In the genomic region with DNA sequence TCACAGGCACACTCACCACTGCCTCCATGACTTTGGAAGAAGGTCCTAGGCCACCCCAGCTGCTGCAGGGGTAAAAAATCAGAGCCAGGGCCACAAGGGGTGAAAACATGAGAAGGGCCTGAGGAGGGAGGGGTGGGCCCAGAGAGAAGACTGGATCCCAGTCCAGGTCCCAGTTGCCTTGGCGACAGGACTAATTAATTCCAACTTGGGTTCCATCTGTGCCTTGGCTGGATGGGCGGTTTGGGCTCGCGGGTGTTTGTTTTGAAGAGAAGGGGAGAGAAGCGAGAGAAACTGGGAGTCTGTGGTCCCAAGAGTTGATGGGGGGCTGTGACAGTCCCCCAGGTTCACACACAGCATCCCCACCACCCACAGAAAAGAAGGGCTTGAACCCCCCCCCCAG, we compare ENCODE assay signal across 18 mouse cellular contexts. TPM values are rescaled to one million over a fixed set of nuclear protein-coding genes. Genes with fewer than 3 reads are reported as not detected.
DNase-seq lines count a peak whose midpoint lies in the region; ATAC-seq and TF ChIP-seq lines count a peak whose summit lies in the region.
"Had no signal": no experiment of that assay in that cellular context is flagged by ENCODE, and none has a peak within 500 bp of the region (broad histone marks: within the 10 kb centered on the region; RNA-seq: fewer than 3 reads in every experiment).

No protein-coding gene starts in this region.

- no peak overlapping the region for H3K4me2 ChIP-seq in midbrain, embryonic 13.5 days (replicated peaks)
- no peak overlapping the region for H3K4me2 ChIP-seq in midbrain, embryonic 15.5 days
- H3K4me2 ChIP-seq in forebrain, embryonic 15.5 days (replicated peaks): peak overlapping the region; percentile 12; the same call in 1 of the 2 replicates
- no peak overlapping the region for H3K4me2 ChIP-seq in lung, postnatal 0 days (replicated peaks; ENCODE audit: low read depth, low read length)
- H3K4me2 ChIP-seq: limb, embryonic 13.5 days; stomach, embryonic 15.5 days had no signal

- 26% methylated on average over 5 of the region's 5 CpGs for WGBS in midbrain, embryonic 13.5 days
- 15% methylated on average over 5 of the region's 5 CpGs for WGBS in midbrain, embryonic 15.5 days
- 7% methylated on average over 5 of the region's 5 CpGs for WGBS in forebrain, embryonic 15.5 days
- WGBS in lung, postnatal 0 days: 45% methylated on average over 5 of the region's 5 CpGs

- H3K4me1 ChIP-seq in midbrain, embryonic 13.5 days (replicated peaks): peaks cover 22% of the 10 kb centered on the region
- H3K4me1 ChIP-seq in midbrain, embryonic 15.5 days: peaks cover 9% of the 10 kb centered on the region; the same call in 1 of the 2 replicates
- H3K4me1 ChIP-seq in forebrain, embryonic 15.5 days: peaks cover 41% of the 10 kb centered on the region
- H3K4me1 ChIP-seq in lung, postnatal 0 days (ENCODE audit: insufficient read depth, low read depth, low read length): no peaks in the 10 kb centered on the region
- H3K4me1 ChIP-seq: limb, embryonic 13.5 days; stomach, embryonic 15.5 days had no signal

- H3K36me3 ChIP-seq in midbrain, embryonic 13.5 days: no peaks in the 10 kb centered on the region
- H3K36me3 ChIP-seq in midbrain, embryonic 15.5 days (replicated peaks): no peaks in the 10 kb centered on the region
- H3K36me3 ChIP-seq in forebrain, embryonic 15.5 days: no peaks in the 10 kb centered on the region
- no peaks in the 10 kb centered on the region for H3K36me3 ChIP-seq in lung, postnatal 0 days (ENCODE audit: insufficient read depth, low read length)
- H3K36me3 ChIP-seq: heart, embryonic 10.5 days; limb, embryonic 13.5 days; stomach, embryonic 15.5 days had no signal

- no peak for DNase-seq in frontal cortex, postnatal 14 days (ENCODE audit: low spot score in 2 of 2)
- DNase-seq in layer of hippocampus, adult 9-11 months: peak; percentile 86
- DNase-seq in adrenal gland, postnatal 36 days: no peak
- no peak for DNase-seq in lung, postnatal 0 days (ENCODE audit: low spot score)
- DNase-seq: adrenal gland, postnatal 10 days; gastrocnemius, adult 2 months; heart, postnatal 36 days; kidney, adult 8-10 months; liver, postnatal 0 days; thymus, postnatal 25 days had no signal

- peak; percentile 51 for ATAC-seq in frontal cortex, adult (ENCODE audit: low TSS enrichment)
- ATAC-seq in midbrain, embryonic 13.5 days: 0 out of 2 replicates have a peak, but pooled peaks have one; percentile 13
- ATAC-seq in midbrain, embryonic 15.5 days (replicated peaks): no peak
- ATAC-seq in forebrain, embryonic 15.5 days (replicated peaks): peak; percentile 70
- no peak for ATAC-seq in lung, postnatal 0 days
- ATAC-seq: liver, postnatal 0 days had no signal

- H3K4me3 ChIP-seq in midbrain, embryonic 13.5 days (replicated peaks): no peak overlapping the region
- H3K4me3 ChIP-seq in midbrain, embryonic 15.5 days: no peak overlapping the region
- H3K4me3 ChIP-seq in forebrain, embryonic 15.5 days: no peak overlapping the region
- H3K4me3 ChIP-seq in lung, postnatal 0 days (ENCODE audit: low read depth, low read length): no peak overlapping the region
- H3K4me3 ChIP-seq: gastrocnemius, adult 2 months; heart, embryonic 10.5 days; limb, embryonic 13.5 days; stomach, embryonic 15.5 days had no signal

- H3K9ac ChIP-seq in midbrain, embryonic 13.5 days (replicated peaks): no peak overlapping the region
- no peak overlapping the region for H3K9ac ChIP-seq in midbrain, embryonic 15.5 days
- H3K9ac ChIP-seq in forebrain, embryonic 15.5 days (replicated peaks): no peak overlapping the region
- H3K9ac ChIP-seq in lung, postnatal 0 days (replicated peaks; ENCODE audit: low read depth): no peak overlapping the region
- H3K9ac ChIP-seq: limb, embryonic 13.5 days; liver, postnatal 0 days; stomach, embryonic 15.5 days had no signal

- H3K27ac ChIP-seq in midbrain, embryonic 13.5 days: no peak overlapping the region
- H3K27ac ChIP-seq in midbrain, embryonic 15.5 days: no peak overlapping the region
- peak overlapping the region; percentile 93 for H3K27ac ChIP-seq in forebrain, embryonic 15.5 days (replicated peaks)
- H3K27ac ChIP-seq in lung, postnatal 0 days (ENCODE audit: low read length): no peak overlapping the region
- H3K27ac ChIP-seq: gastrocnemius, adult 2 months; heart, embryonic 10.5 days; limb, embryonic 13.5 days; macrophage; stomach, embryonic 15.5 days had no signal

- H3K27me3 ChIP-seq in midbrain, embryonic 13.5 days: peaks cover 12% of the 10 kb centered on the region; the same call in 1 of the 2 replicates
- no peaks in the 10 kb centered on the region for H3K27me3 ChIP-seq in midbrain, embryonic 15.5 days (replicated peaks)
- H3K27me3 ChIP-seq in forebrain, embryonic 15.5 days: no peaks in the 10 kb centered on the region
- no peaks in the 10 kb centered on the region for H3K27me3 ChIP-seq in lung, postnatal 0 days (replicated peaks; ENCODE audit: insufficient read depth, low read length)

- H3K9me3 ChIP-seq in midbrain, embryonic 13.5 days: no peaks in the 10 kb centered on the region
- no peaks in the 10 kb centered on the region for H3K9me3 ChIP-seq in midbrain, embryonic 15.5 days
- no peaks in the 10 kb centered on the region for H3K9me3 ChIP-seq in forebrain, embryonic 15.5 days
- H3K9me3 ChIP-seq in lung, postnatal 0 days (ENCODE audit: low read length): no peaks in the 10 kb centered on the region
- H3K9me3 ChIP-seq: heart, embryonic 10.5 days; limb, embryonic 13.5 days; stomach, embryonic 15.5 days had no signal

- no peak for TF ChIP-seq EP300 in lung, postnatal 0 days (IDR thresholded peaks at IDR 0.05)

- no peak for TF ChIP-seq CTCF in lung, postnatal 0 days (IDR thresholded peaks at IDR 0.05)

RNA-seq across cellular contexts. Expression of gene Elfn2, which starts 20.5 kb away (rescaled TPM):
- polyA plus RNA-seq in midbrain, embryonic 13.5 days (2015; fragmentation: Nextera tagmentation; extraction: Ambion mirVana): 3.0 and 3.3 TPM in 2 replicates
- polyA plus RNA-seq in midbrain, embryonic 15.5 days (2015; fragmentation: Nextera tagmentation; extraction: Ambion mirVana): 10.1 and 11.1 TPM in 2 replicates
- 6.2 and 6.8 TPM in 2 replicates for polyA plus RNA-seq in forebrain, embryonic 15.5 days (2015; fragmentation: Nextera tagmentation; extraction: Ambion mirVana)
- total RNA-seq in adrenal gland, postnatal 36 days (2021): 1 to 10 TPM; 2.7 to 3.0 TPM
- polyA plus RNA-seq in lung, postnatal 0 days (2015; fragmentation: Nextera tagmentation; extraction: Ambion mirVana): 0.02 and 0.05 TPM in 2 replicates
- polyA plus RNA-seq: heart, embryonic 10.5 days; liver, postnatal 0 days; macrophage had no signal

Comparison
In these comparisons a context has a peak if more than half of its experiments do, and no peak if none do; other contexts are left out.
1. ATAC-seq: peak in frontal cortex, adult (single experiment), midbrain, embryonic 13.5 days (single experiment) and forebrain, embryonic 15.5 days (single experiment); none in midbrain, embryonic 15.5 days (single experiment) and lung, postnatal 0 days (single experiment).